Mouse (Mus musculus) naive thymus-derived CD4-positive, alpha-beta T cell, adult 2 months (primary cell): Measurements from ENCODE around the gene Ulk1.
A peak's percentile ranks its signal among the peaks of the same experiment; 100 is the strongest.

Experiments
- DNase-seq: peaks from one replicate; pipeline ENCODE4 v3.0.0-alpha.2; 2011; ENCODE audit warnings: low read depth

The Ulk1 gene

DNA sequence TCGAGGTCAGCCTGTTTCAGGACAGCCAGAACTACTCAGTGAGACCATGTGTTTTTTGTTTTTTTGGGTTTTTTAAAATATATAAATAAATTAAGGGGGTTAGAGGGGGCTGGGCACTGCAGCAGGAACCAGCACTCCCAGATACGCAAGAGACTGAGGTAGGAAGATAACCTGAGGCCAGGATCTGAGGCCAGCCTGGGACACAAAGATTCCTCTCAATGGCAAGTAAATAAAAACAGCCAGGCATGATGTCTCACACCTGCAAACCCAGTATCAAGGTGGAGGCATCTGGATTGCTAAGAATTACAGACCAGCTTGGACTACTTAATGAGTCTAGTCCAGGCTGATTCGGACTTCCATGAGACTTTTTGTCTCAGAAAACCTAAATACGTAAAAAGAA lies 40.6 kb downstream of the Ulk1 start:
- DNase-seq = peak; percentile 39

DNA sequence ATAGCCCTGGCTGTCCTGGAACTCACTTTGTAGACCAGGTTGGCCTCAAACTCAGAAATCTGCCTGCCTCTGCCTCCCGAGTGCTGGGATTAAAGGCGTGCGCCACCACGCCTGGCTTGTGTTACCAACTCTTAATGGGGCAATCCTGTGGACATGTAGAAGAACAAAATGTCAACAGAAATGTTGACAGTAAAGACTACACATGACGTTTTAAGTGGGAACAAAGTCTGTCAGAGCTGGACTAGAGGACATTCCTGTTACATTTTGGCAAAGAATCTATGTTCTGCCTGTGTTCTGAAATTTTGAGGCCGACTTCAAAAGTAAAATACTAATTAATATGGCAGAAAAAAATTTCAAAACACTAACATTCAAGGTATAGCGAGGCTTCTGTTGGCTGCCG lies 46.0 kb downstream of the Ulk1 start:
- no peak for DNase-seq

DNA sequence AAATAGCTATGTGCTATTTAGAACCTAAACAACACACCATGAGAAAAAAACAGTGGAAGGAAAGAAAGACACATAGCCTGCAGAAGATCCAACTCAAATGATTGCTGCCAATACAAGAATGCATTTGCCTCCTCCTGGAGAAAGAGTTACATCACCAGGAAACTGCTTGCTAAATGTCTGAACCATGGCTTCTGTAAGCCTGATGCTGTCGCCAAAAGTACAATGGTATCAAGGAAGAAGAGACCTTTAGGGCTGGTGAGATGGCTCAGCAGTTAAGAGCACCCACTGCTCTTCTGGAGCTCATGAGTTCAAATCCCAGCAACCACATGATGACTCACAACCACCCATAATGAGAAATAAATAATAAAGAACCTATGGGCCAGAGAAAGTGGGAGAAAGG lies 64.9 kb downstream of the Ulk1 start:
- no peak for DNase-seq

DNA sequence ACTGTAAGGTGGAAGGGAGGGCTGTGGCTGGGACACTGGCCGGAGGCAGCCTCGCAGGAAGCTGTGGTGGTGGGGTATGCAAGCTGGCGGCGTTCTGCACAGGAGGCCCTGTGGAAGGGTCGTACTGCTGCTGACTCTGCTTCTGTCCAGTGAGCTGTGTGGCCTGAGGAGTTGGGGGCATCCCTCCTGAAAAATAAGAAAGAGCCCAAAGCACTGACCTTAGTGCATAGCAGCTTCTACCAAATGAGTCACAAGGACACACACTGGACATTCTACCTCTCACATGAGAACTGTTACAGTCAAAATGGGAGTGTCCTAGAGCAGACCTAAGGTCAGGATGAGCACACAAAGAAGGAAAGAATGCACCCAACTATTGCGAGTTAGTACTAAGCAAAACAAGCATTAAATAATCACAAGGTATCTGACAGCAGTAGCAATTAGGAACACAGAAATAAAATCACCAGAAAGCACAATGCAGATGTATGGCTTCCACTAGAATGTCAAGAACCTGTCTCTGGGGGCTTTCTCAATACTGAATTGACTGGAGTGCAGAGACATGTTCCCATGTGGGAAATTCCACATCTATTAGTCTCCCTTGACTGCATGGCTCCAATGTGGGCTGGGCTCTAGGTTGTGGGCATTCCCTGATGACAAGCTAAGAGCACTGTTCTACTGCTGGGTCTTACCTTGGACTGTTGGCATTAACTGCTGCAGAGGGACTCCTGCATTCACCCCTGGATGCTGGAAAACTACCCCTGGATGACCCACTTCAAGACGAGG lies 70.2 kb downstream of the Ulk1 start:
- no peak for DNase-seq

DNA sequence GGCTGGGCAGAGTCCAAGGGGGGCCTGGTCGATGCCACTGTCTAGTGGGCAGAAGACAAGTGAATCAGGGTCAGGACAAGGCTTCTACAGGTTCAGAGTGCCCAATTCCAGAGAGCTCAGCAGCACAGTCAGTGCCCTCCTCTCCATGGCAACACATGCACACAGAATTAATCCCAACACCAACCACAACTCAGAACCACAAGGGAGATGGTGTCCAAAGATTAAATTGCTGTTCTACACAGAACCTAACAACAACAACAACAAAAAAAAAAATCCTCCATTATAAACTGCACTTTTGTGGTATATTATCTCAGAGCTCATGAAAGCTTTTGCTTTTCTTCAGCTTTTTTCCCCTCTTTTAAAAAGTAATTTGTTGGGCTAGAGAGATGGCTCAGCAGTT lies 74.3 kb downstream of the Ulk1 start:
- DNase-seq = no peak
